Comparison of ENCODE assay signal across 8 mouse cellular contexts in genomic region chr10:61928725-61929651, GRCm38 (mm10). TPM values are rescaled to one million over a fixed set of nuclear protein-coding genes. Genes with fewer than 3 reads are reported as not detected.
DNase-seq lines count a peak whose midpoint lies in the region; ATAC-seq and TF ChIP-seq lines count a peak whose summit lies in the region.

No protein-coding gene starts in this region.

- 36% methylated on average over 24 of the region's 24 CpGs for WGBS in thymus, adult 2 months
- 10% methylated on average over 24 of the region's 24 CpGs for WGBS in hindbrain, embryonic 12.5 days
- WGBS in limb, embryonic 14.5 days, result 6% methylated on average over 24 of the region's 24 CpGs

- no peak overlapping the region for H3K4me3 ChIP-seq in thymus, adult 2 months (ENCODE audit: control insufficient read depth, insufficient read depth, low read length)
- H3K4me3 ChIP-seq in hindbrain, embryonic 12.5 days, result no peak overlapping the region
- no peak overlapping the region for H3K4me3 ChIP-seq in limb, embryonic 14.5 days (replicated peaks; ENCODE audit: low read length)

- H3K27ac ChIP-seq in thymus, adult 2 months (ENCODE audit: control insufficient read depth, insufficient read depth, low read length), result no peak overlapping the region
- no peak overlapping the region for H3K27ac ChIP-seq in hindbrain, embryonic 12.5 days
- H3K27ac ChIP-seq in limb, embryonic 14.5 days (replicated peaks; ENCODE audit: low read depth, low read length), result no peak overlapping the region

- no peak; the same call in 1 of the 2 replicates for ATAC-seq in hindbrain, embryonic 12.5 days (ENCODE audit: low FRiP score)
- ATAC-seq in limb, embryonic 14.5 days (ENCODE audit: low FRiP score, low read depth), result peak; percentile 80

- H3K9ac ChIP-seq in hindbrain, embryonic 12.5 days, result no peak overlapping the region
- peak overlapping the region; percentile 1; the same call in 1 of the 2 replicates for H3K9ac ChIP-seq in limb, embryonic 14.5 days (ENCODE audit: low read depth, low read length, severe bottlenecking)

- no peaks in the 10 kb centered on the region for H3K36me3 ChIP-seq in thymus, adult 2 months (ENCODE audit: control insufficient read depth, insufficient read depth, low read length)
- H3K36me3 ChIP-seq in hindbrain, embryonic 12.5 days, result no peaks in the 10 kb centered on the region
- no peaks in the 10 kb centered on the region for H3K36me3 ChIP-seq in limb, embryonic 14.5 days (ENCODE audit: control insufficient read depth, insufficient read depth, low read length)

- no peak for TF ChIP-seq CTCF in thymus, adult 2 months (IDR thresholded peaks at IDR 0.05; ENCODE audit: borderline replicate concordance, control insufficient read depth, extremely low read depth, insufficient read depth, low read length, poor library complexity)

- peak overlapping the region; percentile 31 for H3K4me2 ChIP-seq in hindbrain, embryonic 12.5 days (replicated peaks)
- peak overlapping the region; percentile 10; the same call in 1 of the 2 replicates for H3K4me2 ChIP-seq in limb, embryonic 14.5 days (replicated peaks; ENCODE audit: low read depth, low read length, severe bottlenecking)

- no peaks in the 10 kb centered on the region for H3K4me1 ChIP-seq in thymus, adult 2 months (replicated peaks; ENCODE audit: control insufficient read depth, insufficient read depth, low read length)
- peaks cover 14% of the 10 kb centered on the region for H3K4me1 ChIP-seq in hindbrain, embryonic 12.5 days
- H3K4me1 ChIP-seq in limb, embryonic 14.5 days (ENCODE audit: control insufficient read depth, insufficient read depth, low read length), result peaks cover 14% of the 10 kb centered on the region

- no peak for TF ChIP-seq POLR2A in thymus, adult 2 months (IDR thresholded peaks at IDR 0.05; ENCODE audit: control insufficient read depth, extremely low read depth, insufficient read depth, low read length, poor library complexity)
- TF ChIP-seq POLR2A in limb, embryonic 14.5 days (IDR thresholded peaks at IDR 0.05; ENCODE audit: borderline replicate concordance, extremely low read depth, insufficient read depth, insufficient read length), result no peak

- H3K9me3 ChIP-seq in hindbrain, embryonic 12.5 days (replicated peaks), result no peaks in the 10 kb centered on the region
- no peaks in the 10 kb centered on the region for H3K9me3 ChIP-seq in limb, embryonic 14.5 days (ENCODE audit: control insufficient read depth, low read length)

- DNase-seq in thymus, postnatal 4 days, result peak; percentile 30
- no peak for DNase-seq in thymus, adult 2 months
- peak; percentile 58 for DNase-seq in limb, embryonic 14.5 days (ENCODE audit: low spot score)
- DNase-seq in neural tube, embryonic 10.5 days (ENCODE audit: extremely low spot score, low spot score), result peak; percentile 65
- no peak for DNase-seq in layer of hippocampus, adult 11-12 months (ENCODE audit: low spot score)
- no peak for DNase-seq in right cerebral cortex, postnatal 10 days (ENCODE audit: low spot score in 2 of 2)
- DNase-seq in urinary bladder, postnatal 14 days (ENCODE audit: low spot score), result no peak

- H3K27me3 ChIP-seq in thymus, adult 2 months (ENCODE audit: control insufficient read depth, insufficient read depth, low read length), result no peaks in the 10 kb centered on the region; the same call in 1 of the 2 replicates
- peaks cover 11% of the 10 kb centered on the region for H3K27me3 ChIP-seq in hindbrain, embryonic 12.5 days
- H3K27me3 ChIP-seq in limb, embryonic 14.5 days (ENCODE audit: control insufficient read depth, insufficient read depth, low read length), result no peaks in the 10 kb centered on the region

RNA-seq across cellular contexts. Expression of gene Col13a1, which starts 49.9 kb away (rescaled TPM):
- polyA plus RNA-seq in thymus, adult 2 months (2012; rRNA removed), result 0.13 TPM in 2 replicates
- polyA plus RNA-seq in hindbrain, embryonic 12.5 days (2016; fragmentation: Nextera tagmentation; extraction: Ambion mirVana), result 3.2 and 3.9 TPM in 2 replicates
- polyA plus RNA-seq in limb, embryonic 14.5 days (2012; rRNA removed), result 7.0 and 10.2 TPM in 2 replicates
- polyA plus RNA-seq in limb, embryonic 14.5 days (2014; fragmentation: Nextera tagmentation; extraction: Ambion mirVana), result 5.5 and 6.4 TPM in 2 replicates

Comparison
In these comparisons a context has a peak if more than half of its experiments do, and no peak if none do; other contexts are left out.
1. DNase-seq: peak in thymus, postnatal 4 days (single experiment), limb, embryonic 14.5 days (single experiment) and neural tube, embryonic 10.5 days (single experiment); none in thymus, adult 2 months (single experiment), layer of hippocampus, adult 11-12 months (single experiment), right cerebral cortex, postnatal 10 days (0 of 2) and urinary bladder, postnatal 14 days (single experiment).